In the genomic region with DNA sequence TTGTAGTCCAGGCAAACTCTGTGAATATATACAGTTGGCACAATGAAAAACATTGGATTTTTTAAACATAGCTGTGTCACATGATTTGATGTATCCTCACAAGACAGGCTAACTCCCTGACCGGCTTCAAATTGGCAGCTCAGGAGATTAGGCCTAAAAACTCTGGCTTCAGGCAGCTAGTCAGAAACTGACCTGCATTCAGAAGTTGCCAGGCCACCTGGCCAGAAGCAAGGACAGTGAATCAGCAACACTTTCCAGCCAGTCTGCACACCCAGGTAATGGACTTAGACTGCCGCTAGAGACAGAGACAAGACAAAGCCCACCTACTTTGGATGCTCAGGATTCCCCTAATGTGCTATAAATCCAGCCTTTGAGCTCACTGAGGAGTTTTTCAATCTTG, we compare ENCODE assay signal across 28 mouse cellular contexts.
DNase-seq lines count a peak whose midpoint lies in the region; ATAC-seq and TF ChIP-seq lines count a peak whose summit lies in the region.
"Had no signal": no experiment of that assay in that cellular context is flagged by ENCODE, and none has a peak within 500 bp of the region (broad histone marks: within the 10 kb centered on the region; RNA-seq: fewer than 3 reads in every experiment).

No protein-coding gene starts in this region.

- H3K36me3 ChIP-seq in midbrain, embryonic 14.5 days (ENCODE audit: control insufficient read depth, insufficient read depth, low read length) = no peaks in the 10 kb centered on the region
- H3K36me3 ChIP-seq: forebrain, embryonic 10.5 days; G1E; heart, embryonic 10.5 days; heart, embryonic 13.5 days; hindbrain, embryonic 12.5 days; hindbrain, embryonic 15.5 days had no signal

- no peak overlapping the region for H3K27ac ChIP-seq in cerebellum, adult 2 months (ENCODE audit: insufficient read depth, low read length)
- no peak overlapping the region for H3K27ac ChIP-seq in midbrain, embryonic 14.5 days (replicated peaks; ENCODE audit: low read depth, low read length)
- H3K27ac ChIP-seq: forebrain, embryonic 10.5 days; forebrain, embryonic 13.5 days; heart, adult 2 months; heart, embryonic 10.5 days; heart, embryonic 13.5 days; hindbrain, embryonic 12.5 days; hindbrain, embryonic 15.5 days had no signal

- no peak for TF ChIP-seq CTCF in cerebellum, adult 2 months (IDR thresholded peaks at IDR 0.05; ENCODE audit: borderline replicate concordance, insufficient read depth, low read depth, low read length)

- WGBS in cerebellum, adult 2 months = 15% methylated on average over 2 of the region's 2 CpGs
- 97% methylated on average over 2 of the region's 2 CpGs for WGBS in midbrain, embryonic 14.5 days

- H3K4me2 ChIP-seq in midbrain, embryonic 14.5 days (ENCODE audit: low read length) = no peak overlapping the region
- H3K4me2 ChIP-seq: forebrain, embryonic 13.5 days; heart, embryonic 13.5 days; hindbrain, embryonic 12.5 days; hindbrain, embryonic 15.5 days had no signal

- peak; percentile 3 for DNase-seq in cerebellum, adult 11 months
- DNase-seq in cerebellum, adult 8-10 months = no peak
- peak; percentile 12 to 59 for DNase-seq in cerebellum, adult 2 months
- peak; percentile 15 to 18 for DNase-seq in cerebellum, postnatal 10 days
- peak; percentile 13 to 26 for DNase-seq in cerebellum, postnatal 36 days
- no peak for DNase-seq in ovary, postnatal 36 days (ENCODE audit: low spot score)
- no peak for DNase-seq in urinary bladder, postnatal 4 days (ENCODE audit: low spot score in 2 of 2)
- no peak for DNase-seq in midbrain, embryonic 14.5 days
- DNase-seq: adrenal gland, postnatal 10 days; adrenal gland, postnatal 36 days; B cell, adult 2 months; gastrocnemius, postnatal 10 days; gastrocnemius, postnatal 36 days; heart, adult 2 months; heart, postnatal 14 days; heart, postnatal 4 days; kidney, adult 2 months had no signal

- peaks cover 4% of the 10 kb centered on the region; the same call in 1 of the 2 replicates for H3K4me1 ChIP-seq in cerebellum, adult 2 months (ENCODE audit: control insufficient read depth, insufficient read depth, low read length)
- H3K4me1 ChIP-seq in midbrain, embryonic 14.5 days (ENCODE audit: control insufficient read depth, insufficient read depth, low read length) = no peaks in the 10 kb centered on the region
- H3K4me1 ChIP-seq: forebrain, embryonic 10.5 days; forebrain, embryonic 13.5 days; heart, embryonic 10.5 days; heart, embryonic 13.5 days; hindbrain, embryonic 12.5 days; hindbrain, embryonic 15.5 days had no signal

- H3K9me3 ChIP-seq in midbrain, embryonic 14.5 days (ENCODE audit: control insufficient read depth, low read length) = no peaks in the 10 kb centered on the region
- H3K9me3 ChIP-seq: forebrain, embryonic 10.5 days; forebrain, embryonic 13.5 days; G1E; heart, embryonic 10.5 days; hindbrain, embryonic 12.5 days; hindbrain, embryonic 15.5 days had no signal

- no peaks in the 10 kb centered on the region for H3K27me3 ChIP-seq in cerebellum, adult 2 months (ENCODE audit: control insufficient read depth, insufficient read depth, low read length)
- no peaks in the 10 kb centered on the region for H3K27me3 ChIP-seq in midbrain, embryonic 14.5 days (ENCODE audit: control insufficient read depth, insufficient read depth, low read length)
- H3K27me3 ChIP-seq: CH12.LX; forebrain, embryonic 13.5 days; heart, embryonic 13.5 days; hindbrain, embryonic 12.5 days; hindbrain, embryonic 15.5 days; Patski had no signal

- ATAC-seq in midbrain, embryonic 14.5 days (ENCODE audit: low FRiP score, low TSS enrichment) = no peak
- ATAC-seq: forebrain, embryonic 13.5 days; forebrain, embryonic 16.5 days; intestine, postnatal 0 days; Patski had no signal

- no peak overlapping the region for H3K4me3 ChIP-seq in cerebellum, adult 2 months (replicated peaks; ENCODE audit: insufficient read depth, low read depth, low read length)
- H3K4me3 ChIP-seq in midbrain, embryonic 14.5 days (replicated peaks; ENCODE audit: low read depth, low read length) = no peak overlapping the region
- H3K4me3 ChIP-seq: forebrain, embryonic 10.5 days; forebrain, embryonic 13.5 days; heart, adult 2 months; heart, embryonic 10.5 days; heart, embryonic 13.5 days; hindbrain, embryonic 12.5 days; hindbrain, embryonic 15.5 days had no signal

- H3K9ac ChIP-seq in midbrain, embryonic 14.5 days (replicated peaks; ENCODE audit: low read length) = no peak overlapping the region
- H3K9ac ChIP-seq: forebrain, embryonic 13.5 days; heart, embryonic 13.5 days; hindbrain, embryonic 12.5 days; hindbrain, embryonic 15.5 days had no signal

- TF ChIP-seq POLR2A in cerebellum, adult 2 months (IDR thresholded peaks at IDR 0.05; ENCODE audit: borderline replicate concordance, insufficient read depth, low read length) = no peak

Comparison
In these comparisons a context has a peak if more than half of its experiments do, and no peak if none do; other contexts are left out.
1. DNase-seq: peak in cerebellum, adult 11 months (single experiment), cerebellum, adult 2 months (2 of 2), cerebellum, postnatal 10 days (2 of 2) and cerebellum, postnatal 36 days (2 of 2); none in cerebellum, adult 8-10 months (single experiment), ovary, postnatal 36 days (single experiment), urinary bladder, postnatal 4 days (0 of 2) and midbrain, embryonic 14.5 days (single experiment).